Mouse (Mus musculus): ENCODE data around the gene Tceanc.

Tceanc gene

GRCm38 (mm10) chrX:166495052-166495451 lies 23.3 kb downstream of the Tceanc start:
- DNase-seq (ENCODE audit: low read depth, low spot score) = no peak

- peak; percentile 92 for DNase-seq (ENCODE audit: low read depth, low spot score)
These were observed 38.9 kb downstream of the Tceanc start, which contains the start of gene Rab9 for GRCm38 (mm10) chrX:166479365-166479983. TSS of gene Rab9 (minus strand) at chrX:166479867.

GRCm38 (mm10) chrX:166478631-166479364 lies 39.6 kb downstream of the Tceanc start:
- DNase-seq (ENCODE audit: low read depth, low spot score) = peak; percentile 44

GRCm38 (mm10) chrX:166477393-166477792 lies 41.0 kb downstream of the Tceanc start:
- DNase-seq (ENCODE audit: low read depth, low spot score) = no peak

DNA sequence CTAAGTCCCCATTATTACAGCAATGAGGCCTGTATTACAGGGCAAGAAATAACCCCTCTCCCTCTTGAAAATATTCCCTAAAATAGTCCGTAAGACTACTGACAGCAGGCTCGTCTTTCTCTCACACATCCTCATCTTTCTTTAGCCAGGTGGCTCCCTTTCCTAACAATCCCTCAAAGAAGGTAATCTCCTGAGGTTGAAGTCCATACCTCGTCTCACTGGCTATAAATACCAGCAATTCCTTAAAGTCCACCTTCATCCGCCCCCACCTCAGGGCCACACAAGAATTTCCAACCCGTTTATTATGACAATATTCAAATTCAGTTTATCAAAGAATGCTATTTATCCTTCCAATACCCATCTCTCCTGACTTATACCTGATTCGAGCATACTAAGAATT lies 45.8 kb downstream of the Tceanc start:
- DNase-seq (ENCODE audit: low read depth, low spot score) = no peak

- DNase-seq (ENCODE audit: low read depth, low spot score) = peak; percentile 36
These were observed 50.0 kb downstream of the Tceanc start for GRCm38 (mm10) chrX:166468321-166468720.

DNA sequence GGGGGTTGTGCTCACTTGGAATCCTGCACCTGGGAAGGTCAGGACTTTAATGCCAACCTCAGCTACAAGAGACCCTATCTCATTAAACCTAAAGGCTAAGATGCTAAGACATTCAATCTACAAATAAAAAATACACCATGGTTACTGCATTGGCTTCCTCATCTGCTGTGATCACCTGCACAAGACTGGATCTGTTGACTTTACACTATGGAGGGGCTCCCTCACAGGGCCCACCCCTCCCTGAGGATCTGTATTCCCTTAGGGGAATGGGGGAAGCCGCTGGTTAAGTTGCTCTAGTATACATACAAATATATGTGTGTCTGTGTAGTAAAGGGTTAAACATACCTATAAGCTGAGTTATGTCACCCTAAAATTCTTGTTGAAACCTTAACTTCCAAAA lies 62.8 kb downstream of the Tceanc start:
- DNase-seq (ENCODE audit: low read depth, low spot score) = no peak

GRCm38 (mm10) chrX:166454331-166454730 lies 64.0 kb downstream of the Tceanc start:
- DNase-seq (ENCODE audit: low read depth, low spot score) = no peak

DNA sequence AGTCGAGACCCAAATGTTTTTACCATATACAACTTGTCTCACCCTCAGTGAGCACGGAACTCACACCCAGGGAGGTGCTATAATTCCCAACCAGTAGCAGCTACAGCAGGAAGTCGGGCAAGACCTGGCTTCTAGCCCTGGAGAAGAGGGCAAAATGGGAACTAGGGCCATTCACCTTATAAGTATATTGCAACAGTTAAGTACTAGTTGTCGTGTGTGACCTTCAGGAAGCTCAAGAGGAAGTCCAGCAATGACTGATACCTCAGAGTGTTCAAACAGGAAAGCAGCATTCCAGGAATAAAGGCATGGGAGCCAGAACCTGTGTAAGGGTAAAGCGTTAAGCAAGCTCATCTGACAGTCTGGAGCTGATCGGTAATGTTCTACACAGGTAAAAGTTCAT lies 64.8 kb downstream of the Tceanc start:
- no peak for DNase-seq (ENCODE audit: low read depth, low spot score)
